Mouse (Mus musculus) adrenal gland, postnatal 14 days (tissue): ENCODE measurements around the gene Pagr1b. TPM values are rescaled to one million over a fixed set of nuclear protein-coding genes. Genes with fewer than 3 reads are reported as not detected.

Experiments
- microRNA-seq, 2 experiments: library from miRNA; unstranded; fragments of <30 nt; microRNA quantifications; one replicate each; pipeline ENCODE4 v1.2.0; 2021
- total RNA-seq: library from RNA; stranded (reverse); gene quantifications from 2 replicates; pipeline ENCODE4 v1.2.3, GENCODE M21; 2021

Pagr1b gene
- total RNA-seq, 1 experiment from 2014 or later: 3.0 TPM

Small RNAs within 50 kb of the gene (microRNA-seq; reads per million reads assigned to microRNA genes)
- gene Gm44343: 0 reads per million in 2 experiments

Other genes starting within 250 kb of the Pagr1b start
- gene Ypel3, start 239.5 kb downstream of the Pagr1b start, total RNA-seq: 129 and 173 TPM in 2 replicates
- 1.2 and 1.5 TPM in 2 replicates for gene Tbx6, start 235.0 kb downstream of the Pagr1b start, total RNA-seq
- gene Ppp4c, start 224.0 kb downstream of the Pagr1b start, total RNA-seq: 94.7 and 109 TPM in 2 replicates
- 32.1 and 32.5 TPM in 2 replicates for gene Fam57b, start 218.8 kb downstream of the Pagr1b start, total RNA-seq
- not detected in 2 replicates for gene 4930451I11Rik, start 184.8 kb downstream of the Pagr1b start, total RNA-seq
- gene Doc2a, start 169.1 kb downstream of the Pagr1b start, total RNA-seq: 0.63 and 0.64 TPM in 2 replicates
- gene Hirip3, start 154.5 kb downstream of the Pagr1b start, total RNA-seq: 24.1 and 30.2 TPM in 2 replicates
- gene Ino80e, start 154.1 kb downstream of the Pagr1b start, total RNA-seq: 39.2 and 41.9 TPM in 2 replicates
- 68.8 and 79.4 TPM in 2 replicates for gene Taok2, start 131.8 kb downstream of the Pagr1b start, total RNA-seq
- gene Tmem219, start 93.6 kb downstream of the Pagr1b start, total RNA-seq: 27.6 and 27.9 TPM in 2 replicates
- gene Kctd13, start 87.6 kb downstream of the Pagr1b start, total RNA-seq: 20.2 and 24.7 TPM in 2 replicates
- gene Asphd1, start 66.9 kb downstream of the Pagr1b start, total RNA-seq: 1.7 and 2.2 TPM in 2 replicates
- gene Sez6l2, start 65.9 kb downstream of the Pagr1b start, total RNA-seq: 54.2 and 62.2 TPM in 2 replicates
- gene Cdipt, start 40.6 kb downstream of the Pagr1b start, total RNA-seq: 78.2 and 83.0 TPM in 2 replicates
- gene Cdiptos, start 40.4 kb downstream of the Pagr1b start, total RNA-seq: 1.6 TPM in 2 replicates
- gene Mvp, start 1.9 kb downstream of the Pagr1b start, total RNA-seq: 61.7 and 63.8 TPM in 2 replicates
- gene Pagr1a, start 868 bp upstream of the Pagr1b start, total RNA-seq: 7.9 and 24.6 TPM in 2 replicates
- 8.4 and 26.9 TPM in 2 replicates for gene Gm42742, start 4.6 kb upstream of the Pagr1b start, total RNA-seq
- 3.5 and 4.6 TPM in 2 replicates for gene Prrt2, start 4.7 kb upstream of the Pagr1b start, total RNA-seq
- gene Maz, start 10.6 kb upstream of the Pagr1b start, total RNA-seq: 133 and 142 TPM in 2 replicates
- 18.9 and 21.7 TPM in 2 replicates for gene Kif22, start 26.0 kb upstream of the Pagr1b start, total RNA-seq
- not detected in 2 replicates for gene Zg16, start 70.8 kb upstream of the Pagr1b start, total RNA-seq
- gene AI467606, start 74.9 kb upstream of the Pagr1b start, total RNA-seq: 1.3 and 5.7 TPM in 2 replicates
- 1.8 and 11.4 TPM in 2 replicates for gene Qprt, start 105.7 kb upstream of the Pagr1b start, total RNA-seq
- gene Spn, start 121.3 kb upstream of the Pagr1b start, total RNA-seq: 1.4 and 7.9 TPM in 2 replicates
- 50.9 and 55.4 TPM in 2 replicates for gene Cd2bp2, start 179.6 kb upstream of the Pagr1b start, total RNA-seq
- gene Tbc1d10b, start 192.0 kb upstream of the Pagr1b start, total RNA-seq: 38.9 and 45.6 TPM in 2 replicates
- gene Mylpf, start 192.4 kb upstream of the Pagr1b start, total RNA-seq: 4.3 and 4.9 TPM in 2 replicates
- 10.0 and 13.8 TPM in 2 replicates for gene Zfp553, start 216.6 kb upstream of the Pagr1b start, total RNA-seq
- 11.2 and 35.8 TPM in 2 replicates for gene Sept1, start 216.6 kb upstream of the Pagr1b start, total RNA-seq
- 25.9 and 28.1 TPM in 2 replicates for gene Zfp771, start 227.8 kb upstream of the Pagr1b start, total RNA-seq
- 48.3 and 57.5 TPM in 2 replicates for gene Dctpp1, start 244.2 kb upstream of the Pagr1b start, total RNA-seq